Mouse (Mus musculus): ENCODE data around the gene Gm28372. TPM values are rescaled to one million over a fixed set of nuclear protein-coding genes. Genes with fewer than 3 reads are reported as not detected.
A peak's percentile ranks its signal among the peaks of the same experiment; 100 is the strongest.

The Gm28372 gene
- total and polyA plus RNA-seq, 2 experiments from 2014 or later: 0.15 TPM; not detected in 1

GRCm38 (mm10) chr2:130449794-130450433 is 44.9 kb downstream of the Gm28372 start, which contains the start of gene Ptpra:
Gene Ptpra, plus strand, starts transcription at chr2:130450278.
- ATAC-seq (ENCODE audit: low FRiP score) (peak; percentile 97), DNase-seq (ENCODE audit: low spot score) (peak; percentile 93)
- H3K4me3 ChIP-seq (ENCODE audit: low read depth, low read length): peak within 1 kb of the TSS; percentile 80
- peaks cover 15% of the 10 kb centered on the region for H3K4me1 ChIP-seq (ENCODE audit: insufficient read depth, low read length)
- no peaks in the 10 kb centered on the region for H3K27me3 ChIP-seq (ENCODE audit: insufficient read depth, low read length)
- no peak for TF ChIP-seq CTCF (IDR thresholded peaks at IDR 0.05)
- 2% methylated on average over 33 of the region's 50 CpGs for WGBS
- no peaks in the 10 kb centered on the region for H3K9me3 ChIP-seq (ENCODE audit: low read length)
- no peaks in the 10 kb centered on the region for H3K36me3 ChIP-seq (ENCODE audit: insufficient read depth, low read length)
- H3K27ac ChIP-seq (ENCODE audit: low read depth, low read length): peak within 1 kb of the TSS; percentile 77
- H3K4me2 ChIP-seq (ENCODE audit: low read depth, low read length, poor library complexity, severe bottlenecking): peak within 1 kb of the TSS; percentile 75
- peak within 1 kb of the TSS; percentile 77 for H3K9ac ChIP-seq (replicated peaks; ENCODE audit: low read length, poor library complexity, severe bottlenecking)

DNA sequence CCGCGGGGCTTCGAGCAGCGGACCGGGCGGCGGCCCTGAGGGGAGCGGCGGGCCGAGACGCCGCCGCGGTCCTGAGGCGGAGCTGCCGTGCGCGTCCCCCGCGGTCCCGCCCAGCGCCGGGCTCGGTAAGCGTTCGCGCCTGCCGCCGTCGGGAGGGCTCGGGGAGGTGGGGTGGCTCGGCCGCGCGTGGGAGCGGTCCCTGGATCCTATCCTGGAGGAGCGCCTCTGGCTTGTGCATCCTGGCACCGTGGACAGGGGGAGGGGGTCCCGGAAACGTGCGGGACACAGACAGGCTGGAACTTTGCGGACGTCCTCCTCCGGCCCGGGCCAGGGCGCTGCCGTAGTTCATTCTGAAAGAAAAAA is 45.4 kb downstream of the Gm28372 start:
- Histone ChIP-seq H3K27ac (ENCODE audit: low read depth, low read length) (peak overlapping the region; percentile 77), H3K4me2 (ENCODE audit: low read depth, low read length, poor library complexity, severe bottlenecking) (peak overlapping the region; percentile 75), H3K4me3 (ENCODE audit: low read depth, low read length) (peak overlapping the region; percentile 80), H3K9me3 (ENCODE audit: low read length) (no peaks in the 10 kb centered on the region), H3K27me3 (ENCODE audit: insufficient read depth, low read length) (no peaks in the 10 kb centered on the region), H3K4me1 (ENCODE audit: insufficient read depth, low read length) (peaks cover 15% of the 10 kb centered on the region), H3K36me3 (ENCODE audit: insufficient read depth, low read length) (no peaks in the 10 kb centered on the region), H3K9ac (replicated peaks; ENCODE audit: low read length, poor library complexity, severe bottlenecking) (peak overlapping the region; percentile 77)
- DNase-seq (ENCODE audit: low spot score) (peak; percentile 37), ATAC-seq (ENCODE audit: low FRiP score) (peak; percentile 81)
- no peak for TF ChIP-seq CTCF (IDR thresholded peaks at IDR 0.05)
- WGBS: under 1% methylated on average over 43 of the region's 47 CpGs

- Histone ChIP-seq H3K4me2 (ENCODE audit: low read depth, low read length, poor library complexity, severe bottlenecking) (peak overlapping the region; percentile 75), H3K27me3 (ENCODE audit: insufficient read depth, low read length) (no peaks in the 10 kb centered on the region), H3K9ac (replicated peaks; ENCODE audit: low read length, poor library complexity, severe bottlenecking) (peak overlapping the region; percentile 77), H3K9me3 (ENCODE audit: low read length) (no peaks in the 10 kb centered on the region), H3K27ac (ENCODE audit: low read depth, low read length) (no peak overlapping the region), H3K4me3 (ENCODE audit: low read depth, low read length) (peak overlapping the region; percentile 80), H3K4me1 (ENCODE audit: insufficient read depth, low read length) (peaks cover 15% of the 10 kb centered on the region), H3K36me3 (ENCODE audit: insufficient read depth, low read length) (no peaks in the 10 kb centered on the region)
- no peak for ATAC-seq (ENCODE audit: low FRiP score)
- DNase-seq (ENCODE audit: low spot score): no peak
- WGBS: 58% methylated on average over 14 of the region's 14 CpGs
- no peak for TF ChIP-seq CTCF (IDR thresholded peaks at IDR 0.05)
These were observed 46.2 kb downstream of the Gm28372 start for GRCm38 (mm10) chr2:130451086-130451726.

GRCm38 (mm10) chr2:130451727-130452090 is 46.7 kb downstream of the Gm28372 start:
- DNase-seq (ENCODE audit: low spot score) (no peak), ATAC-seq (ENCODE audit: low FRiP score) (no peak)
- Histone ChIP-seq H3K27ac (ENCODE audit: low read depth, low read length) (no peak overlapping the region), H3K36me3 (ENCODE audit: insufficient read depth, low read length) (no peaks in the 10 kb centered on the region), H3K9me3 (ENCODE audit: low read length) (no peaks in the 10 kb centered on the region), H3K27me3 (ENCODE audit: insufficient read depth, low read length) (no peaks in the 10 kb centered on the region), H3K4me3 (ENCODE audit: low read depth, low read length) (peak overlapping the region; percentile 80), H3K9ac (replicated peaks; ENCODE audit: low read length, poor library complexity, severe bottlenecking) (0 out of 2 replicates have a peak overlapping the region, but pooled peaks have one; percentile 2), H3K4me1 (ENCODE audit: insufficient read depth, low read length) (peaks cover 15% of the 10 kb centered on the region), H3K4me2 (ENCODE audit: low read depth, low read length, poor library complexity, severe bottlenecking) (peak overlapping the region; percentile 75)
- no peak for TF ChIP-seq CTCF (IDR thresholded peaks at IDR 0.05)
- WGBS: 59% methylated on average over 3 of the region's 3 CpGs

GRCm38 (mm10) chr2:130452266-130452665 is 47.2 kb downstream of the Gm28372 start:
- no peak for TF ChIP-seq CTCF (IDR thresholded peaks at IDR 0.05)
- H3K4me1 ChIP-seq (ENCODE audit: insufficient read depth, low read length): peaks cover 15% of the 10 kb centered on the region
- peak overlapping the region; percentile 75 for H3K4me2 ChIP-seq (ENCODE audit: low read depth, low read length, poor library complexity, severe bottlenecking)
- no peaks in the 10 kb centered on the region for H3K36me3 ChIP-seq (ENCODE audit: insufficient read depth, low read length)
- ATAC-seq (ENCODE audit: low FRiP score) (no peak), DNase-seq (ENCODE audit: low spot score) (no peak)
- H3K9me3 ChIP-seq (ENCODE audit: low read length): no peaks in the 10 kb centered on the region
- no peaks in the 10 kb centered on the region for H3K27me3 ChIP-seq (ENCODE audit: insufficient read depth, low read length)
- no peak overlapping the region for H3K4me3 ChIP-seq (ENCODE audit: low read depth, low read length)
- H3K9ac ChIP-seq (replicated peaks; ENCODE audit: low read length, poor library complexity, severe bottlenecking): 0 out of 2 replicates have a peak overlapping the region, but pooled peaks have one; percentile 2
- H3K27ac ChIP-seq (ENCODE audit: low read depth, low read length): no peak overlapping the region
- 41% methylated on average over 2 of the region's 2 CpGs for WGBS

GRCm38 (mm10) chr2:130453421-130453820 is 48.4 kb downstream of the Gm28372 start:
- no peak overlapping the region for H3K9ac ChIP-seq (replicated peaks; ENCODE audit: low read length, poor library complexity, severe bottlenecking)
- no peaks in the 10 kb centered on the region for H3K27me3 ChIP-seq (ENCODE audit: insufficient read depth, low read length)
- H3K36me3 ChIP-seq (ENCODE audit: insufficient read depth, low read length): no peaks in the 10 kb centered on the region
- no peak for TF ChIP-seq CTCF (IDR thresholded peaks at IDR 0.05)
- no peak overlapping the region; the same call in 1 of the 2 replicates for H3K4me2 ChIP-seq (ENCODE audit: low read depth, low read length, poor library complexity, severe bottlenecking)
- peaks cover 15% of the 10 kb centered on the region for H3K4me1 ChIP-seq (ENCODE audit: insufficient read depth, low read length)
- no peak for DNase-seq (ENCODE audit: low spot score)
- no peaks in the 10 kb centered on the region for H3K9me3 ChIP-seq (ENCODE audit: low read length)
- no peak overlapping the region for H3K27ac ChIP-seq (ENCODE audit: low read depth, low read length)
- no peak overlapping the region for H3K4me3 ChIP-seq (ENCODE audit: low read depth, low read length)
- WGBS: 59% methylated on average over 6 of the region's 6 CpGs
- ATAC-seq (ENCODE audit: low FRiP score): no peak

Data from midbrain, postnatal 0 days (tissue).